Mouse (Mus musculus) CD8-positive naive resting alpha-beta T cell, adult 57 days (primary cell): ENCODE data around the gene Gnpat. TPM values are rescaled to one million over a fixed set of nuclear protein-coding genes. Genes with fewer than 3 reads are reported as not detected.

Experiments
- total RNA-seq: library from RNA; stranded (reverse); gene quantifications from one replicate; pipeline ENCODE4 v1.2.4, GENCODE M21; 2023

Gnpat gene
- total RNA-seq, result 57.3 TPM

DNA sequence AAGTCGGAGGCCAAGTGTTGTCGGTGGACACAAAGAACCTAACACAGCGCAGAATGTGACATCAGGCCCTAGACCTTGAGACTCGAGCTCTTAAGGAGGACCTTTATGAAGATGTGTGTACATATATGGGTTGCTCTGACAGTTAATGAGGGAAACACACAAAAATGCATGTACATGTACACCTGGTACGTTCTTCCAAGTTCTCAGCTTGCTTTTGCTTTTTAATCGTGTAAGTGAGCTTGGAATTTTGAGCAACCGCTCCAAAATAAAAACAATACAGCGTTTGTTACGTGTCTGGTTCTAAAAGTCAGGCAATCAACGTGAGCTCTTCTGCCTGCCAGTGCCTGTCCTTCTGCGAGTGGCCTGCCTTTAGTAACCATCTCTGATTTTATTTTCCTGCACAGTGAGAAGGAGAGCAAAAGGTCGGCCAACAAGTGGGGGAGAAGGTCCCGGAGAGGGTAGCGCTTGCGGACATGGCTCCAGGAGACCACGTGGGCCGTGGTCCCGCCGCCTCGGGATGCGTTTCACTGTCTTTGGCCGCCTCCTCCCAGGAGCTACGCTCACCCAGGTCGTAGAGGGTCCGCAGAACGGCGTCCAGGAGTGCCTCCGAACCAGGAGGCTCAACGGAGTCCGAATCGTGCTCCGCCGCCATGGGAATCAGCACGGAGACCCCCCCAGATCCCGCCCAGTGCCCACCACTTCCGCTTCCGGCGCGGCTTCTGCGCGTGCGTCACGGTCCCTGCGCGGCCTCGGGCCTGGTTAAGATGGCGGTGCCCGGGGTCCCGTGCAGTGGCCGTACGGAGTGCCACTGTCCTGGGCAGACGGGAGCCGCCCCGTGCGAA, at the start of gene Gnpat, which contains the start of gene 2810004N23Rik:
Gene Gnpat (plus strand): TSS at position 713 of the 842 bp plus-strand sequence.
Gene 2810004N23Rik (minus strand): TSS at position 800 of the 842 bp plus-strand sequence.

DNA sequence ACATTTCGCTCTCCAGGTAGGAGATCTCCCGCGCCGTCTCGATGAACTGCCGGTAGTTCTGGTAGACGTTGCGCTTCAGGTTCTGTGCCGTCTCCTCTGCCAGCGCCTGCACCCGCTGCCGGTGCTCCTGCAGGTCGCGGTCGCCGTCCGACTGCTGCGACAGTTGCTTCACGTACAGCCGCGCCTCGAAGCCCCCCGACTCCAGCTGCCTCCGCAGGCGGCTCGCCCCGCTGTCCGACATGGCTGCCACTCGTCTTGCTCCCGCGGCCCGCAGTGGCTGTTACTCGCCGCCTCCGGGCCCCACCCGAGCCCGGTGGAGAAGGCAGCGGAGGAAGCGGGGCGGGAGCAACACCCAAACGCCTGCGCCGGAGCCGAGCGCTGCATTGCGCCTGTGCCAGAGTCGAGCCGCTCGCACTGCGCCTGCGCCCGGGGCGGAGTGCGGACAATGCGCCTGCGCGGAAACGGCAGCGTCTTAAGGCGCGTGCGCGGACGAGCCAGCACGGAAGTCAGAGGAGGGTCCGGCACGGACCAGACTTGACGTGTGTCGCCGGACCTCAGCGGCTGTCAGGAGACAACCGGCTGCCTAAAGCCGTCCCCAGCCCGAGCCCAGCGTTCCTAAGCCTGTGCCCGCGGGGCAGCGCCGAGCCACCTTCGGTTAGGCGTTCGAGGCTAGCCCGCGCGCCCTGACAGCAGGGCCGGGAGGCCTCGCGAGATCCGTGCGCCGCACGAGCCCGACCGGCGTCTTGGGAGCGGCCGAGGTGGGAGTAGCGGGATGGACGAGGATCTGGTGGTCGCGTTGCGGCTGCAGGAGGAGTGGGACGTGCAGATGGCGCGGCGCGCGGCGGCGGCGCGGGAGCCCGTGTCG, 34.8 kb downstream of the Gnpat start, which contains the start of the genes Exoc8 and Sprtn:
Gene Exoc8 (minus strand): TSS at position 320 of the 865 bp plus-strand sequence.
Gene Sprtn (plus strand): TSS at position 501 of the 865 bp plus-strand sequence.

Other genes with a start within 250 kb of the Gnpat start
- gene 2310022B05Rik, start 199.7 kb upstream of the Gnpat start, total RNA-seq, result 5.5 TPM
- gene Ttc13, start 141.1 kb upstream of the Gnpat start, total RNA-seq, result 198 TPM
- gene Arv1, start 140.9 kb upstream of the Gnpat start, total RNA-seq, result 30.6 TPM
- gene Fam89a, start 111.2 kb upstream of the Gnpat start, total RNA-seq, result 1.4 TPM
- gene Trim67, start 69.9 kb upstream of the Gnpat start, total RNA-seq, result not detected
- 24.5 TPM for gene 2810004N23Rik, start 87 bp downstream of the Gnpat start, total RNA-seq
- 11.1 TPM for gene Exoc8, start 34.7 kb downstream of the Gnpat start, total RNA-seq
- gene Sprtn, start 34.9 kb downstream of the Gnpat start, total RNA-seq, result 37.7 TPM
- 30.1 TPM for gene Egln1, start 86.3 kb downstream of the Gnpat start, total RNA-seq
- gene Tsnax, start 150.0 kb downstream of the Gnpat start, total RNA-seq, result 45.4 TPM
- gene Disc1, start 191.2 kb downstream of the Gnpat start, total RNA-seq, result 3.5 TPM